Mouse (Mus musculus) skeletal muscle tissue, adult 2 months (tissue): ENCODE data around the gene Ano9.

Source experiments
- DNase-seq: peaks from one replicate; pipeline ENCODE4 v3.0.0-alpha.2; 2012; ENCODE audit warnings: low read depth, low spot score

Gene Ano9

GRCm38 (mm10) chr7:141103161-141103560, 14.4 kb downstream of the Ano9 start:
- no peak for DNase-seq

GRCm38 (mm10) chr7:141099911-141100691, 17.5 kb downstream of the Ano9 start, which contains the start of gene Sigirr:
Gene Sigirr (minus strand): TSS chr7:141100572.
- DNase-seq, result no peak

- no peak for DNase-seq
These were observed 20.4 kb downstream of the Ano9 start for GRCm38 (mm10) chr7:141097177-141097576.

GRCm38 (mm10) chr7:141096649-141097056, 21.0 kb downstream of the Ano9 start:
- DNase-seq, result peak; percentile 45

GRCm38 (mm10) chr7:141096021-141096420, 21.6 kb downstream of the Ano9 start:
- DNase-seq, result no peak

- no peak for DNase-seq
These were observed 23.0 kb downstream of the Ano9 start for GRCm38 (mm10) chr7:141094487-141095205.

- DNase-seq, result no peak
These were observed 23.7 kb downstream of the Ano9 start for GRCm38 (mm10) chr7:141093950-141094349.

GRCm38 (mm10) chr7:141092051-141092735, 25.4 kb downstream of the Ano9 start:
- DNase-seq, result peak; percentile 73

- DNase-seq, result no peak
These were observed 27.4 kb downstream of the Ano9 start for GRCm38 (mm10) chr7:141090228-141090627.

GRCm38 (mm10) chr7:141088473-141088872, 29.1 kb downstream of the Ano9 start:
- DNase-seq, result no peak

GRCm38 (mm10) chr7:141087894-141088293, 29.7 kb downstream of the Ano9 start:
- no peak for DNase-seq

- no peak for DNase-seq
These were observed 37.8 kb downstream of the Ano9 start for GRCm38 (mm10) chr7:141079481-141080449.

- no peak for DNase-seq
These were observed 38.7 kb downstream of the Ano9 start for GRCm38 (mm10) chr7:141078876-141079275.

- DNase-seq, result no peak
These were observed 39.8 kb downstream of the Ano9 start, which contains the start of gene Pkp3 for GRCm38 (mm10) chr7:141077841-141078240. Gene Pkp3 (plus strand): TSS chr7:141078218.

- no peak for DNase-seq
These were observed 43.8 kb downstream of the Ano9 start for GRCm38 (mm10) chr7:141073782-141074181.

- DNase-seq, result no peak
These were observed 45.4 kb downstream of the Ano9 start for GRCm38 (mm10) chr7:141072017-141072745.

- no peak for DNase-seq
These were observed 47.3 kb downstream of the Ano9 start for GRCm38 (mm10) chr7:141070058-141070862.

- no peak for DNase-seq
These were observed 49.3 kb downstream of the Ano9 start for GRCm38 (mm10) chr7:141068351-141068750.

- DNase-seq, result no peak
These were observed 53.0 kb downstream of the Ano9 start for GRCm38 (mm10) chr7:141064576-141064975.
